Mouse (Mus musculus): ENCODE data around the gene Exosc10.

GRCm38 (mm10) chr4:148549106-148549505 is 9.1 kb upstream of the Exosc10 start:
- TF ChIP-seq CHD2 (IDR thresholded peaks at IDR 0.05; ENCODE audit: low read depth, low read length) (no peak), MAFK (IDR thresholded peaks at IDR 0.05; ENCODE audit: insufficient read depth, low read depth, low read length) (no peak)
